Mouse (Mus musculus) fat pad, adult 2 months (tissue): ENCODE data around the gene Uqcrfs1.

Experiments used
- DNase-seq: peaks from one replicate; pipeline ENCODE4 v3.0.0-alpha.2; 2011; ENCODE audit warnings: low read depth, low spot score; ENCODE audit errors: extremely low read depth

Gene Uqcrfs1

GRCm38 (mm10) chr13:30501860-30502395, 43.2 kb downstream of the Uqcrfs1 start:
- DNase-seq = no peak
